Mouse (Mus musculus) retina, embryonic 14.5 days (tissue): ENCODE data around the gene Plppr1.
"Not testable (repeated sequence)": the region's sequence is repeated elsewhere in the genome, so short reads cannot be mapped to it uniquely, and the experiment has no call there.

ENCODE experiments used
- DNase-seq: peaks from one replicate; pipeline ENCODE4 v3.0.0-alpha.2; 2015; ENCODE audit warnings: low spot score

Plppr1 gene

GRCm38 (mm10) chr4:49233032-49233406 lies 173.9 kb downstream of the Plppr1 start:
- DNase-seq, result peak; percentile 21

DNA sequence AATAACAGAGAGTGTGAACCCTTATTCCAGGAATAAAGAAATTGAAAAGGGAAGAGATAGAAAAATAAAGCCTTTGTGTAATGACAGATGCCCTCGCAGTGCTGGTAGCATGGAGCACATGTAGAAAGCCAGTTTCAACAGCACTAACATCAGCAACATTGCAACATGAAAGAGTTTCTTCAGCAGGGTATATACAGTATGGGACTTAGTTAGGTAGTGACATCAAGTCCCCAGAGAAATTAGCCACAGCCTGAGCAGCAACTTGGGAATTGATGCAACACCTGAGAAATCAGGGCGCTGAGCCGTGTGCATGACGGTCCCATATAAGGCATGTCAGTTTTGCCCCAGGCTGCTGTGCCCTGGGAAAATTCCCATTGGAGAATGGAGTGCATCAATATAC lies 179.0 kb downstream of the Plppr1 start:
- DNase-seq, result no peak

GRCm38 (mm10) chr4:49239451-49239850 lies 180.4 kb downstream of the Plppr1 start:
- DNase-seq, result no peak

DNA sequence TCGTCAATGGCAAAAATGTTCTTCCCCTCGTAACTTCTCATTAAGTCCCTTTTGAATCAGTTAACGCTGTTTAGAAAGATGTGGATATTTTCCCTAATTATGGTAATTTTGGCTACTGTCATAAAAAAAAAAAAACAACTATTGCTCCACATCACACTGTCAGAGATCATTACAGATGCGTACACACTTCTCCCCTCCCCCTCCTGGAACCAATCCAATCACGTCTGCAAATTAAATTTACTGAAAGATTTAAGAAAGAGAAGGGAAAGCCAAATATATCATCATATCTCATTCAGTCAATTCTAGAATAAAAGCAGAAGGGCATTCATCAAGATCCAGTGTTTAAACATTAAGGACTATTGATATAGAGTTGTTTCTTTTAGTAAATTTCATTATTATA lies 185.7 kb downstream of the Plppr1 start:
- DNase-seq, result no peak

DNA sequence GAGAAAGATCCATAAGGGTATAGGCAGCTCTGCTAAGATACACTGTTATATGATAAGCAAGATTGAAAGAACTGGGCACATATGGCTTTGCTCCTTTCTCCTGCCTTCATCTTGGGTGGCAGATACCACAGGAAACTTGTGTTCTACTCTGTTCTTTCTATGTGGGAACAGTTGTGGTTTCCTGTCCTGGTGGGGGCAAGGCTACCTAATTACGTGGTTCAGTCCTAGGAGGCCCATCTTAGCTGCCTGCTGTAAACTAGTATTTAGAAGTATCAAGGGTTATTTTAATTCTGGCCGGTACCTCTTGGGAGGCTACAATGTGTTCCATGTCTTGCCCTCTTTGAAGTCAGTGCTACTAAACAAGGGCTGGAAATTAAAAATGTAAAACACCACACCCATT lies 186.2 kb downstream of the Plppr1 start:
- no peak for DNase-seq

- peak; percentile 55 for DNase-seq
These were observed 192.2 kb downstream of the Plppr1 start for GRCm38 (mm10) chr4:49251262-49251661.

DNA sequence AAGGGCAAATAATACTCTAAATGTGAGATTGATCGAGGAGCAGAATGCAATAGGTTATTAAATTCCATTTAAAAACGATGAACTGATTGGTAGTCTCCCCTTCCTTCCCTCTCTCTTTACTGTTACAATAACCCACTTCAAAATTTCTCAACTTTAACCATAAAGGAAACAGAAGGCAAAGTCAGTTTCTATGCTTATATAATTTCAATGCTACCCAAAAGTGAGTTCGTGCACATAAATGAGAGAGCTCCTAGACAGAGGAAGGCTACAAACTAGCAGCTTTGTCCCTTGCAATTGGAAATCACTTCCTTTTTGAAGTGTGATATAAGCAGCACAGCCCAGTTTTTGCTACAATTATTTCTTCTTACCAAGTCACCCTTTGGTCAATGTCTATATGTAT lies 193.1 kb downstream of the Plppr1 start:
- no peak for DNase-seq

- DNase-seq, result no peak
These were observed 219.4 kb downstream of the Plppr1 start for GRCm38 (mm10) chr4:49278515-49278914.

DNA sequence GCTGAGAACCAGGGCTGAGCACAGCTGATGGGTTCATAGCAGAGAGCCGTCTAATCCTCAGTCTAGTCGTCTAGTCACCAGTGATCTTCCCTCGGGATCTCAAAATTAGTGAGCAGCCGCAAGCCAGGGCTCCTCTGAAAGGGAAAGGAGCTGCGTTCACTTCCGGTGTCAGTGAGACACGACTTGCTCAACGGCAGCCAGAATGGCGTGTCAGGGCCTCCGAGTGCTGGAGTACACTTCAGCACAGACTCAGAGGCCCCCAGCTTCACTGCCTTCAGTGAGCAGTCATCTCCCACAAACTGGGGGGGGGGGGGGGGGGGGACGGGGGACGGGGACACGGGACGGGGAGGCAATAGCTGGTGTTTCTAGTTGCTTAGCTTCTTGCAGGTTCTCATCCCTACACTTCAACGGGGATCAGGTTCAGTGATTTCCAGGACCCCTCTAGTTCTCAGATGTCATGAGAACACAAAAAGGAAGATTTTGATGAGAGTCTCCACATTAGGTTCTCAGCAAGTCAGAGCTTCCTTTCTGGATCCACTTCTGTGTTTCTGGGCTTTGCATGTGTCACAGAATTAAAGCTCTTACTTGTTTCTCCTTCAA lies 225.7 kb downstream of the Plppr1 start:
- peak; percentile 33 for DNase-seq

DNA sequence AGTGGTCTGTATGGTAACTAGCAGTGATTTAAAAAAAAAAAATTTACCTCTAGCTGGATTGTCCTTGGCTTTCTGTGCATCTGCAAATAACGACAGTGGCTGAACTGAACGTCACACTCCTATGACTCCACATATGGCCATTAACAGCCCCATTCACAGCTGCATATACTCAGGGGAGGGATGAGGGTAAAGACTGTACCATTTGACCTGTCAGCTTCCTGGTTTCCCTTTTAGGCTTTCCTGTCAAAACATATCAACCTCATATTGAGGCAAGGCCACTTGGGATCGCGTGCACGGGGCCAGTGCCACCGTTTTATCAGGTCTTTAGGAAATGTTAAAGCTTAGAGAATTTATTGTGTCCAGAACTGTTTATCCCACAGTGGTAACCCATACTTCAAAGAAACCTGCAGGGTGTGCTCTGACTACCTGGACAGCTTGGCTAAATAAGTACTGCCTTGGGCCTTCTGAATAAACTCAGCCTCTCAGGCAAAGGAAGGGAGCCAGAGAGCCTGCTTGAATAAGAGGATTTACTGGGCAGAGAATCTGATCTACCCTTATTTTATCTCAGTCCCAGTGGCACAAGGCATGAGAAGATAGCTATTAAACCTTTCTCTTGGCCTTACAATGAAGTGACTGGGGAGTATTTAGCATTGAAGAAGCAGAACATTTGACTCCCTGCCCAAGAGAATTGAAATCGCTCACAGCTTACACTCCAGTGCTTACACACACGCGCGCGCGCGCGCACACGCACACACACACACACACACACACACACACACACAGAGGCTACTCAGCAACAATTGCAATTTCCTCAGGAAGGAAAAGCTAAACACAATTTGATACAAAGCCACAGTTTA lies 226.5 kb downstream of the Plppr1 start:
- DNase-seq, result peak; percentile 70

DNA sequence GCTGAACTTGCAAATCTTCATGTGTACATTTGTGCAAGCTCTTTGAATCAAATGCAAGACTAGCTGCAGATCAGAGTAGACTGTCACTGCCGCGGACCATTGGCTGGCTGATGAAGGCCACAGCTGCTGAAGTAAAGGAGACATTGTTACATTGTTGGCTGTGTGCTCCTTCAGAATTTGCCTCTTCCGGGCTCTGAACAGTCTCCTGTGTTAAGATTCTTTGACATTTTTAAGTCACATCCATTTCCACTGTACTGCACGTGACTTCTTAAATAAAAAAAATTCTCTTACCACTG lies 227.1 kb downstream of the Plppr1 start:
- DNase-seq, result no peak

DNA sequence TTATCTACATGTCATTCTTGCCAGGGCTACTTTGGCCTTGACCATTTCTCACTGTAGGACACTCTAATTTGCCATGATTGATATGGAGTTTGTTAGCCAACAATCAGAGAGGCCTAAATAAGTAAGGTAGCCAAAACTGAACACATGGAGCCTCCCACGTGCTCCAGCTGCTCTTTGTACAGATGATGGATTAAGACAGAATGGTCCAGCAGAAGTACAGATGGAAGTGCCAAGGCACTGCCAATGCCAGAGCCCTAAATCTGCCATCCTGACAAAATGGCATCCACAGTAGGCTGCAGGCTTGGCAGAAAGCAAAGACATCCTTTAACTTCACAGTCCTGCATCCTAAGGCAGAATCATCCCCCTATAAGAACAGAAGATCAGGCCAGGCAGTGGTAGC lies 237.4 kb downstream of the Plppr1 start:
- no peak for DNase-seq

DNA sequence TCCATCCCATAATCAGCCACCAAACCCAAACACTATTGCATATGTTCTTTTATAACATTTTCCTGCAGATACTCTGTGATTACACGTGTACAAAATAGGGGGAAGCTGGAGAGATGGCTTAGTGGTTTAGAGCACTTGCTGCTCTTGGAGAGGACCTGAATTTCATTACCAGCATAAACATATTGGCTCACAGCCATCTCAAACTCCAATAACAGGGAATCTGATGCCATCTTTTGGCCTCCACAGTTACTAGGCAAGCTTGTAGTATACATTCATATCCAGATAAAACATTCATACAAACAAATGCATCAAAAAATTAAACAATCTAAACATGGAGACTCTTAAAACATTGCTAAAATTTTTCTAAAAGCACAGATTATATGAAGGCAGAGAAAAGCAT lies 240.5 kb downstream of the Plppr1 start:
- no peak for DNase-seq

GRCm38 (mm10) chr4:49321903-49322635 lies 263.0 kb downstream of the Plppr1 start:
- DNase-seq, result peak; percentile 85

DNA sequence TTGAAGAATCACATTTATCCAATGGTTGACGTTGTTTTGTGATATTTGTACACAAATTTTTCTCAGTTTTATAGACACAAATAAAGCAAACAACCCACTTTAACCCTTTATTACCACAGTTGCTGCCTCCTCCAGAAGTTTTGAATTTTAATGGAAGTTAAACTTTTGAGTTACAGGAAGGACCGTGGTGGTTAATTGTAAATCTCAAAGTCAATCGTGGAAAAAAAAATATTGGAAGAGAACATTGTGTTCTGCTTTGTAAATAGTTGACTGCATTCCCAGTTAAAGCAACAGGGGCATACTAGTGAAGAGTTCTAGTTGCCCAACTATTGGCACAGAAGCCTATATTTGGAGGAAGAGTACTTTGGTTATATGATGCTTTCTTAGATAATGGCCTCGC lies 278.9 kb downstream of the Plppr1 start:
- DNase-seq, result not testable (repeated sequence)

- DNase-seq, result not testable (repeated sequence)
These were observed 281.0 kb downstream of the Plppr1 start for GRCm38 (mm10) chr4:49340091-49340490.

- DNase-seq, result not testable (repeated sequence)
These were observed 288.9 kb downstream of the Plppr1 start for GRCm38 (mm10) chr4:49348001-49348400.

DNA sequence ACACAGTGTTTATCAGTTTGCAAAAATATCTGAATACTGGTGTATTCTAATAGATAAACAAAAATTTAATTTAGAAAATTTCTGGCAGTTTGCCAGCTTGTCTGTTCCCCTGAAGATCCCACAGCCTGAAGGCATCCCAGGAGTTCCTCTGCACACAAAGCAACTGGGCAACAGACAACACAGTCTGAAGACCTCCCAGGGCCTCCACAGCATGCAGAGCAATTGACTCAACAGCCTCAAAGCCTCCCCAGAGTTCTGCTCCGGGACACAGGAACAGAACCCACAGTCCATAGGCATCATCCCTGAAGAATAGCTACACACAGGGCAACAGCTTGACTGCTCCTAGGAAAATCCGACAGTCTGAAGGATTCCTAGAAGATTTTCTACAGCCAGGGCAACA lies 289.6 kb downstream of the Plppr1 start:
- no peak for DNase-seq

DNA sequence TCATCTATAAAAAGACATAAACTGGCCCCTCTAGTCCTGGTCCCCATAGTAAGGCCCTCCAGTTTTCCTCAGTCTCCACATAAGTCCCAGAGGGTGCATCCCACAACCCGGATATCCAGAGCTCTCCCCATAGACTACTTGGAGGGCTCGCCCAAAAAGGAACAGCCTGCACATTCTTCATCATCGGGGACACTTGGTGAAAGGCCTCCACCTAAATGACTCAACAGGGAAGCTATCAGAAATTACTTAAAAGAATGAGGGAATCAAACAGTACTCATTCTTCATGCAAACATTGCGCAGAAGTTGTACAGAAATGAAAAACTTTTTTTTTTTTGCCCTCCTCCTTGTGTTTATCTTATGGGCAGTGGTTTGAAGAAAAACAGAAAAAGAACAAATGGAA lies 291.4 kb downstream of the Plppr1 start:
- DNase-seq, result no peak

GRCm38 (mm10) chr4:49357097-49357496 lies 298.0 kb downstream of the Plppr1 start:
- no peak for DNase-seq

GRCm38 (mm10) chr4:49368046-49368445 lies 309.0 kb downstream of the Plppr1 start:
- not testable (repeated sequence) for DNase-seq

DNA sequence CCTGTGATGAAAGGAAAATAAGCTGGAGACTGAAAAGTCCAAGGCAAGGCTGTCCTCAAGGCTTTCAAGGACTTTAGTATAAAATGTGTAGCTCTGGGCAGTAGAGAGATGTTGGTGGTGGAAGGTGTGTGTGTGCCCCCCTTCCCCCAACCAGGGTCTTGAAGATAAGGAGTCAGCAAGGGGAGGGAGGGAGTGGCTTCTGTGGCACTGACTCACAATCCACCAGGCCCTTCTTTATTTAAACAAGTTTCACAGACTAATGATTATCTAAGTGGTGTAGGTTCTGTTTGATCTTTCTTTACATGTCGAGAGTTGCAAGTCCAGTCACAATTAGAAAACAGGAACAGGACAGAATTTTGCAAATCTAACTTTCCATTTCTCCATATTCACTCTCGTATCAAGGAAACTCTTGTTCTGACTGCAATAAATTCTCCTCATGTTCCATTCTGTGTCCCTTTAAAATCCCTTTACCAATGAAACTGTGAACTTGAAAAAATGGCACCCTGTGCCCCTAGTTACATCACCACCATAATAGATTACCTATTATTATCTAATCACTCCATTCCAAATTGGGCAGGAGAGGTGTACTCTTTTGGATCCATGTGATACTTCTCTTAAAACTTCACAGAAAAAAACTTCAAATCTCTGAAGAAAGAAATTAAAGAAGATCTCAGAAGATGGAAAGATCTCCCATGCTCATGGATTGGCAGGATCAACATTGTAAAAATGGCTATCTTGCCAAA lies 324.7 kb downstream of the Plppr1 start:
- not testable (repeated sequence) for DNase-seq
